Mouse (Mus musculus) lung, embryonic 15.5 days (tissue): ENCODE data around the gene Ranbp1. TPM values are rescaled to one million over a fixed set of nuclear protein-coding genes. Genes with fewer than 3 reads are reported as not detected.

Experiments used
- ATAC-seq: fragments of 200-750 bp; cut with Nextera tagmentation; 2 replicates; pipeline ENCODE4 v1.8.0; 2017; ENCODE audit warnings: moderate number of reproducible peaks, borderline replicate concordance; ENCODE audit not compliant: low FRiP score, low TSS enrichment; ENCODE audit errors: extremely low read depth
- H3K27ac ChIP-seq: fragments of 300-500 bp; sonication (generic); 2 replicates; pipeline ENCODE4 v1.5.1; 2015; ENCODE audit warnings: moderate library complexity, mild to moderate bottlenecking, inconsistent platforms
- H3K27me3 ChIP-seq: fragments of 300-500 bp; sonication (generic); 2 replicates; pipeline ENCODE4 v1.6.1; 2015; ENCODE audit warnings: inconsistent platforms
- H3K36me3 ChIP-seq: fragments of 300-500 bp; sonication (generic); 2 replicates; pipeline ENCODE4 v1.6.1; 2015; ENCODE audit warnings: inconsistent platforms
- H3K4me1 ChIP-seq: fragments of 300-500 bp; sonication (generic); 2 replicates; pipeline ENCODE4 v1.6.1; 2015; ENCODE audit warnings: inconsistent platforms
- H3K4me2 ChIP-seq: fragments of 300-500 bp; sonication (generic); 2 replicates; pipeline ENCODE4 v1.6.1; 2015; ENCODE audit warnings: inconsistent platforms, mild to moderate bottlenecking, moderate library complexity
- H3K4me3 ChIP-seq: fragments of 300-500 bp; sonication (generic); 2 replicates; pipeline ENCODE4 v1.5.1; 2015; ENCODE audit warnings: mild to moderate bottlenecking, inconsistent platforms
- H3K9ac ChIP-seq: fragments of 300-500 bp; sonication (generic); 2 replicates; pipeline ENCODE4 v1.6.1; 2015; ENCODE audit warnings: inconsistent platforms
- H3K9me3 ChIP-seq: fragments of 300-500 bp; sonication (generic); 2 replicates; pipeline ENCODE4 v1.6.1; 2016; ENCODE audit warnings: inconsistent platforms
- WGBS: fragments of 180-500 bp; shearing (Covaris S2); methylation state at CpG from one replicate; pipeline ENCODE4 v1.1.7; 2015; 5-methylcytosine and 5-hydroxymethylcytosine counted together
- polyA plus RNA-seq: library from polyadenylated mRNA; unstranded; fragments of >200 nt; fragmentation: Nextera tagmentation; extraction: Ambion mirVana; gene quantifications from 2 replicates; pipeline ENCODE4 v1.2.1, GENCODE M21; 2015

Gene Ranbp1
- polyA plus RNA-seq, 1 experiment from 2014 or later: 580 TPM

GRCm38 (mm10) chr16:18250828-18251790 is 2.6 kb upstream of the Ranbp1 start:
- Histone ChIP-seq H3K27me3 (no peaks in the 10 kb centered on the region), H3K9ac (peak overlapping the region; percentile 94), H3K4me2 (peak overlapping the region; percentile 85), H3K36me3 (peaks cover 60% of the 10 kb centered on the region), H3K4me1 (peaks cover 32% of the 10 kb centered on the region), H3K4me3 (peak overlapping the region; percentile 95), H3K27ac (no peak overlapping the region), H3K9me3 (no peaks in the 10 kb centered on the region)
- no peak for ATAC-seq
- 52% methylated on average over 10 of the region's 10 CpGs for WGBS

GRCm38 (mm10) chr16:18250231-18250630 is 1.7 kb upstream of the Ranbp1 start:
- Histone ChIP-seq H3K27ac (no peak overlapping the region), H3K36me3 (peaks cover 61% of the 10 kb centered on the region)
- WGBS: 44% methylated on average over 4 of the region's 4 CpGs

DNA sequence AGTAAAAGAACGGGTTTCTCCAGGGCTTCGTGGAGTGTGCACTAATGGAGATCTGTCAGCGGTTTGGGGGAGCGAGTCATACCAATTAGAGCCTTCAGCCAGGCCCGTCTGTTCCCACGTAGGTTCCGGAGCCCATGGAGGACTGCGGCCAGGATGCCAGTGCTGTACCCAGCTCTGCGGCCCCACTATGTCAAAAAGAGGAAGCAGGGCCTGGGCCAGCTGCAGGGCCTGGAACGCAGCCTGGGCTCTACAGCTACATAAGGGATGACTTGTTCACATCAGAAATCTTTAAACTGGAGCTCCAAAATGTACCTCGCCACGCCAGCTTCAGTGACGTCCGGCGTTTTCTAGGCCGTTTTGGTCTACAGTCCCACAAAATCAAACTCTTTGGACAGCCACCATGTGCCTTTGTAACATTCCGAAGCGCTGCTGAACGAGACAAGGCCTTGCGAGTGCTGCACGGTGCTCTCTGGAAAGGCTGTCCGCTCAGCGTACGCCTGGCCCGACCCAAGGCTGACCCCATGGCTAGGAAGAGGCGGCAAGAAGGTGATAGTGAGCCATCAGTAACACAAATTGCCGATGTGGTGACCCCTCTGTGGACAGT is 934 bp upstream of the Ranbp1 start:
- Histone ChIP-seq H3K9ac (peak overlapping the region; percentile 94), H3K36me3 (peaks cover 61% of the 10 kb centered on the region), H3K27ac (peak overlapping the region; percentile 93), H3K4me2 (peak overlapping the region; percentile 85), H3K9me3 (no peaks in the 10 kb centered on the region), H3K4me3 (peak overlapping the region; percentile 95), H3K4me1 (peaks cover 32% of the 10 kb centered on the region), H3K27me3 (no peaks in the 10 kb centered on the region)
- no peak; the same call in 1 of the 2 replicates for ATAC-seq
- WGBS: 1% methylated on average over 27 of the region's 27 CpGs

More at GRCm38 (mm10) chr16:18250231-18250630, 1.7 kb upstream of the Ranbp1 start:
- peak overlapping the region; percentile 85 for H3K4me2 ChIP-seq
- no peaks in the 10 kb centered on the region for H3K27me3 ChIP-seq
- H3K4me3 ChIP-seq: peak overlapping the region; percentile 95
- peak overlapping the region; percentile 94 for H3K9ac ChIP-seq
- no peaks in the 10 kb centered on the region for H3K9me3 ChIP-seq
- peaks cover 32% of the 10 kb centered on the region for H3K4me1 ChIP-seq
- ATAC-seq: no peak

DNA sequence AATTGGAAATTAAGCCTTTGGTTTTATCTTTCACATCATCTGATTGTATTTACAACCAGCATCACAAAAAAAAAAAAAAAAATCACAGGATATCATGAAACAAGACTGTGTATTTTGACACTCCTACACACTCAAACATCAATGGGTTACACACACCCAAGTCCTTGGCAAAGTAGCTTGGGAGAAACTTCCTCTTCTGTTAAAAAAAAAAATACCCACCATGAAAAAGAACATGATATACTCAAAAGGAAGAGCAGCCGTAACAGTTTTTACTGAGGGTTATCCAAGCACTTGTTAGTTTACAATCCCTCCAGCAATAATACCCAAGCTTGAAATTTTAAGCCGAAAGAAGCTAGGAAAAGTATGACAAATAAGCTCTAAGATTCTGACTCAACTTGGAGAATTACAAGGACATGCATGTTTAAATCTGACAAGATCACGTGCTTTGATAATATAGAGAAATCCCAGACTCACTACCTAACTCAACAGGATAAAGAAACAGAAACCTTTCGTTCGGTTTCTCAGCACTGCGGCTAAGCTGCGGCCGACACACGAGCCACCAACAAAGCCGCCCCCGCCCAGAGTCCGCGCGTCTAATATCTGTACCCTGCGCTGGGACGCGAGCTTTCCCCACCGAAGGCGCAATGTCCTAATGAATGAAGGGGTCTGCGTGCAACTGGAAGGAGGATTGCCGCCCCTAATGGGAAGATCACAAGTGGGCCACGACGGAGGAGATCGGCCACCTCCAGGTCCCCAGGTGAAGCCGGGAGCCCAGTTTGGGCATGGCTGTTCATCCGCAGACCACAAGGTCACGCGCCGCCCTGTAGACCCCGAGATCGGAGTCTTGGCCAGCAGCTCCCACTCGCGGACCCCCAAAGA is 772 bp downstream of the Ranbp1 start:
- H3K4me1 ChIP-seq: peaks cover 32% of the 10 kb centered on the region
- peak overlapping the region; percentile 95 for H3K4me3 ChIP-seq
- no peak for ATAC-seq
- H3K27me3 ChIP-seq: no peaks in the 10 kb centered on the region
- H3K9ac ChIP-seq: peak overlapping the region; percentile 94
- WGBS: under 1% methylated on average over 33 of the region's 33 CpGs
- no peaks in the 10 kb centered on the region for H3K9me3 ChIP-seq
- peak overlapping the region; percentile 85 for H3K4me2 ChIP-seq
- peak overlapping the region; percentile 93 for H3K27ac ChIP-seq
- H3K36me3 ChIP-seq: peaks cover 60% of the 10 kb centered on the region

GRCm38 (mm10) chr16:18241581-18241980 is 7.0 kb downstream of the Ranbp1 start:
- no peak overlapping the region for H3K27ac ChIP-seq
- H3K4me1 ChIP-seq: peaks cover 5% of the 10 kb centered on the region
- H3K27me3 ChIP-seq: no peaks in the 10 kb centered on the region
- H3K4me3 ChIP-seq: no peak overlapping the region
- H3K9me3 ChIP-seq: no peaks in the 10 kb centered on the region
- no peak overlapping the region for H3K4me2 ChIP-seq
- ATAC-seq: no peak
- peaks cover 85% of the 10 kb centered on the region for H3K36me3 ChIP-seq
- WGBS: 87% methylated on average over 10 of the region's 10 CpGs
- no peak overlapping the region for H3K9ac ChIP-seq

GRCm38 (mm10) chr16:18236676-18237501 is 11.6 kb downstream of the Ranbp1 start:
- no peak overlapping the region for H3K9ac ChIP-seq
- no peak overlapping the region for H3K4me3 ChIP-seq
- ATAC-seq: no peak
- no peak overlapping the region for H3K4me2 ChIP-seq
- 67% methylated on average over 7 of the region's 7 CpGs for whole genome bisulfite sequencing
- peaks cover 23% of the 10 kb centered on the region for H3K4me1 ChIP-seq
- no peaks in the 10 kb centered on the region for H3K9me3 ChIP-seq
- H3K27ac ChIP-seq: peak overlapping the region; percentile 90; the same call in 1 of the 2 replicates
- no peaks in the 10 kb centered on the region for H3K27me3 ChIP-seq
- H3K36me3 ChIP-seq: peaks cover 39% of the 10 kb centered on the region

GRCm38 (mm10) chr16:18235389-18236065 is 13.0 kb downstream of the Ranbp1 start:
- H3K4me2 ChIP-seq: peak overlapping the region; percentile 81
- peaks cover 25% of the 10 kb centered on the region for H3K36me3 ChIP-seq
- H3K27me3 ChIP-seq: no peaks in the 10 kb centered on the region
- peak overlapping the region; percentile 90 for H3K27ac ChIP-seq
- H3K4me3 ChIP-seq: peak overlapping the region; percentile 70
- 3% methylated on average over 19 of the region's 19 CpGs for WGBS
- peaks cover 26% of the 10 kb centered on the region for H3K4me1 ChIP-seq
- H3K9ac ChIP-seq: peak overlapping the region; percentile 74
- no peaks in the 10 kb centered on the region for H3K9me3 ChIP-seq
- peak; percentile 56; the same call in 1 of the 2 replicates for ATAC-seq

GRCm38 (mm10) chr16:18234671-18235388 is 13.7 kb downstream of the Ranbp1 start, which contains the start of gene Zdhhc8:
Gene Zdhhc8 (minus strand): TSS chr16:18235136.
- peak; percentile 85 for ATAC-seq
- peaks cover 32% of the 10 kb centered on the region for H3K4me1 ChIP-seq

DNA sequence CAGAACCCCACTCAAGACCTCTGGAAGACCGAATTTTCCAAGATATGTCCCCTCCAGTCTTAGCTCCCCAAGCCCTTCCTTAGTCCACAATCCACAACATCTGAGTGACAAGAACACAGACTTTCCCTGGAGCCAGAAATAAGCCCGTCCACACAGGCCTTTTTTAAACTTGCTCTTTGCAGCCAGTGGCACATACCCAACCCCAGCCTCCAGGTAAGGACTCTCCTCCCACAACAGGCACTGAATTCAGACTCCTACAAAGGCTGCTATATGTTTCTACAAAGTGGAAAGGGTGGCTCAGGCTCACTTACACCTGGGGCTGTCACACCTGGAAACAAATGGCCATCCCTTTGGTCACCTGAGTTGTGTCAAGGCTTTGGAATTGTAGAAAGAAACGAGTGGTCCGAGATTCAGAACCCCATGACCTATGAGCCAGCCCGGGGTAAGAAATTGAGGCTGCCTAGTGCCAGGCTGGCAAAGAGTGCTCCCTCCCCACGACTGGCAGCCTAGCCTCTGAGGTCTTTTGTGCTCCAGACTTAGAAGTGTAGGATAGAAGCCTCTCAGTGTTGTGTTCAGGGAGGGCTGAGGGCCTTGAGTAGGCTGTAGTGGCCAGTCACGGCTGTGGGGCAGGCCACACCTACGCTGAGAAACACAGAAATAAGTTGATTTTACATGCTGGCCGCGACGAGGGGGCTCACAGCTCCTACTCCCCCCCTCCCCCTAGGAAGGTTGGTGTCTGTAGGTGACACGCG is 14.4 kb downstream of the Ranbp1 start:
- peaks cover 37% of the 10 kb centered on the region for H3K4me1 ChIP-seq
- H3K4me2 ChIP-seq: peak overlapping the region; percentile 81
- peaks cover 13% of the 10 kb centered on the region for H3K36me3 ChIP-seq
- peak overlapping the region; percentile 74 for H3K9ac ChIP-seq
- ATAC-seq: peak; percentile 21
- no peaks in the 10 kb centered on the region for H3K27me3 ChIP-seq
- H3K9me3 ChIP-seq: no peaks in the 10 kb centered on the region
- H3K27ac ChIP-seq: peak overlapping the region; percentile 90
- WGBS: 14% methylated on average over 13 of the region's 13 CpGs
- peak overlapping the region; percentile 70 for H3K4me3 ChIP-seq

More at GRCm38 (mm10) chr16:18234671-18235388, 13.7 kb downstream of the Ranbp1 start, which contains the start of gene Zdhhc8:
- H3K27me3 ChIP-seq: no peaks in the 10 kb centered on the region
- peaks cover 19% of the 10 kb centered on the region for H3K36me3 ChIP-seq
- peak within 1 kb of the TSS; percentile 74 for H3K9ac ChIP-seq
- no peaks in the 10 kb centered on the region for H3K9me3 ChIP-seq
- peak within 1 kb of the TSS; percentile 81 for H3K4me2 ChIP-seq
- WGBS: 1% methylated on average over 78 of the region's 79 CpGs
- H3K27ac ChIP-seq: peak within 1 kb of the TSS; percentile 90
- H3K4me3 ChIP-seq: peak within 1 kb of the TSS; percentile 70
